Mouse (Mus musculus) lung, embryonic 15.5 days (tissue): ENCODE data around the gene Lgals1. TPM values are rescaled to one million over a fixed set of nuclear protein-coding genes. Genes with fewer than 3 reads are reported as not detected.

Experiments used
- ATAC-seq: fragments of 200-750 bp; cut with Nextera tagmentation; 2 replicates; pipeline ENCODE4 v1.8.0; 2017; ENCODE audit warnings: moderate number of reproducible peaks, borderline replicate concordance; ENCODE audit not compliant: low FRiP score, low TSS enrichment; ENCODE audit errors: extremely low read depth
- H3K27ac ChIP-seq: fragments of 300-500 bp; sonication (generic); 2 replicates; pipeline ENCODE4 v1.5.1; 2015; ENCODE audit warnings: moderate library complexity, mild to moderate bottlenecking, inconsistent platforms
- H3K27me3 ChIP-seq: fragments of 300-500 bp; sonication (generic); 2 replicates; pipeline ENCODE4 v1.6.1; 2015; ENCODE audit warnings: inconsistent platforms
- H3K36me3 ChIP-seq: fragments of 300-500 bp; sonication (generic); 2 replicates; pipeline ENCODE4 v1.6.1; 2015; ENCODE audit warnings: inconsistent platforms
- H3K4me1 ChIP-seq: fragments of 300-500 bp; sonication (generic); 2 replicates; pipeline ENCODE4 v1.6.1; 2015; ENCODE audit warnings: inconsistent platforms
- H3K4me2 ChIP-seq: fragments of 300-500 bp; sonication (generic); 2 replicates; pipeline ENCODE4 v1.6.1; 2015; ENCODE audit warnings: inconsistent platforms, mild to moderate bottlenecking, moderate library complexity
- H3K4me3 ChIP-seq: fragments of 300-500 bp; sonication (generic); 2 replicates; pipeline ENCODE4 v1.5.1; 2015; ENCODE audit warnings: mild to moderate bottlenecking, inconsistent platforms
- H3K9ac ChIP-seq: fragments of 300-500 bp; sonication (generic); 2 replicates; pipeline ENCODE4 v1.6.1; 2015; ENCODE audit warnings: inconsistent platforms
- H3K9me3 ChIP-seq: fragments of 300-500 bp; sonication (generic); 2 replicates; pipeline ENCODE4 v1.6.1; 2016; ENCODE audit warnings: inconsistent platforms
- WGBS: fragments of 180-500 bp; shearing (Covaris S2); methylation state at CpG from one replicate; pipeline ENCODE4 v1.1.7; 2015; 5-methylcytosine and 5-hydroxymethylcytosine counted together
- polyA plus RNA-seq: library from polyadenylated mRNA; unstranded; fragments of >200 nt; fragmentation: Nextera tagmentation; extraction: Ambion mirVana; gene quantifications from 2 replicates; pipeline ENCODE4 v1.2.1, GENCODE M21; 2015

The Lgals1 gene
- polyA plus RNA-seq, 1 experiment from 2014 or later: 804 TPM

GRCm38 (mm10) chr15:78914091-78914822 is 12.3 kb upstream of the Lgals1 start:
- Histone ChIP-seq H3K4me1 (peaks cover 33% of the 10 kb centered on the region), H3K9me3 (no peaks in the 10 kb centered on the region), H3K4me2 (peak overlapping the region; percentile 97), H3K27ac (peak overlapping the region; percentile 87), H3K4me3 (peak overlapping the region; percentile 65), H3K36me3 (peaks cover 28% of the 10 kb centered on the region), H3K27me3 (no peaks in the 10 kb centered on the region), H3K9ac (peak overlapping the region; percentile 64)
- under 1% methylated on average over 86 of the region's 87 CpGs for WGBS
- peak; percentile 71 for ATAC-seq

- Histone ChIP-seq H3K27me3 (no peaks in the 10 kb centered on the region), H3K4me3 (peak overlapping the region; percentile 65), H3K27ac (no peak overlapping the region; the same call in 1 of the 2 replicates), H3K36me3 (peaks cover 23% of the 10 kb centered on the region), H3K4me1 (peaks cover 33% of the 10 kb centered on the region), H3K9me3 (no peaks in the 10 kb centered on the region), H3K4me2 (peak overlapping the region; percentile 97), H3K9ac (peak overlapping the region; percentile 64)
- WGBS: 41% methylated on average over 8 of the region's 8 CpGs
- no peak for ATAC-seq
Observed at GRCm38 (mm10) chr15:78914823-78915659, 11.5 kb upstream of the Lgals1 start.

DNA sequence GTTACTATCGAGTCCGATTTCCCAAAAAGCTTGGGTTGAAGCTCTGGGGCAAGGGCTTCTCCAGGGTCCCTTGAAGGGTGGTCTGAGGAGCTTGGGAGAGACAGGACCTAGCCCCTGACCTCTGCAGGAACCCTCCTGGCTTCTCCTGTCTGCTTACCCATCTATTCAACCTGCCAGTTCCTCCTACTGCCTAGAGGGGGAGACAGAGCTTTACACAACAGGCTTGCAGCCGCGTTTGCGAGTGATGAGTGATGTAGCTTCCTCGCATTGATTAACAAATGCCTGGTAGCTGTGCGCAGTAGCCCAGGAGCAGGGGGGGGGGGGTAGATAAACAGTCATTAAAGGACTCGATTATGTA is 10.9 kb upstream of the Lgals1 start:
- no peaks in the 10 kb centered on the region for H3K9me3 ChIP-seq
- 3% methylated on average over 8 of the region's 8 CpGs for WGBS
- no peak overlapping the region for H3K27ac ChIP-seq
- ATAC-seq: peak; percentile 7; the same call in 1 of the 2 replicates
- no peaks in the 10 kb centered on the region for H3K27me3 ChIP-seq
- peaks cover 33% of the 10 kb centered on the region for H3K4me1 ChIP-seq
- H3K4me2 ChIP-seq: peak overlapping the region; percentile 97
- peaks cover 18% of the 10 kb centered on the region; the same call in 1 of the 2 replicates for H3K36me3 ChIP-seq
- H3K9ac ChIP-seq: no peak overlapping the region
- peak overlapping the region; percentile 21; the same call in 1 of the 2 replicates for H3K4me3 ChIP-seq

- ATAC-seq: no peak
- peak overlapping the region; percentile 97 for H3K4me2 ChIP-seq
- peak overlapping the region; percentile 21; the same call in 1 of the 2 replicates for H3K4me3 ChIP-seq
- no peak overlapping the region for H3K27ac ChIP-seq
- WGBS: 57% methylated on average over 12 of the region's 12 CpGs
- peaks cover 17% of the 10 kb centered on the region; the same call in 1 of the 2 replicates for H3K36me3 ChIP-seq
- no peaks in the 10 kb centered on the region for H3K27me3 ChIP-seq
- no peaks in the 10 kb centered on the region for H3K9me3 ChIP-seq
- peak overlapping the region; percentile 25 for H3K9ac ChIP-seq
- H3K4me1 ChIP-seq: peaks cover 33% of the 10 kb centered on the region
Observed at GRCm38 (mm10) chr15:78916052-78916826, 10.3 kb upstream of the Lgals1 start.

DNA sequence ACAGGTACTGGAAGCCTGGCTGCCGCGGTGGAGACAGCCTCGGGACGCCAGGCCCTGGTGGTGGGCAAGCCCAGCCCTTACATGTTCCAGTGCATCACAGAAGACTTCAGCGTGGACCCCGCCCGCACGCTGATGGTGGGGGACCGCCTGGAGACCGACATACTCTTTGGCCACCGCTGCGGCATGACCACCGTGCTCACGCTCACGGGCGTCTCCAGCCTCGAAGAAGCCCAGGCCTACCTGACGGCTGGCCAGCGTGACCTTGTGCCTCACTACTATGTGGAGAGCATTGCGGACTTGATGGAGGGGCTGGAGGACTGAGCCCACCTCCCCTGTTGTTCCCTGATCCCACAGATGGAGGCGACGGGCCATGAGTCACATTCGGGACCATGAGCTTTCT is 8.4 kb upstream of the Lgals1 start:
- Histone ChIP-seq H3K9me3 (no peaks in the 10 kb centered on the region), H3K4me3 (no peak overlapping the region), H3K36me3 (peaks cover 12% of the 10 kb centered on the region; the same call in 1 of the 2 replicates), H3K27ac (no peak overlapping the region), H3K27me3 (no peaks in the 10 kb centered on the region), H3K4me1 (peaks cover 31% of the 10 kb centered on the region), H3K4me2 (no peak overlapping the region), H3K9ac (no peak overlapping the region)
- 89% methylated on average over 23 of the region's 23 CpGs for WGBS
- ATAC-seq: no peak

DNA sequence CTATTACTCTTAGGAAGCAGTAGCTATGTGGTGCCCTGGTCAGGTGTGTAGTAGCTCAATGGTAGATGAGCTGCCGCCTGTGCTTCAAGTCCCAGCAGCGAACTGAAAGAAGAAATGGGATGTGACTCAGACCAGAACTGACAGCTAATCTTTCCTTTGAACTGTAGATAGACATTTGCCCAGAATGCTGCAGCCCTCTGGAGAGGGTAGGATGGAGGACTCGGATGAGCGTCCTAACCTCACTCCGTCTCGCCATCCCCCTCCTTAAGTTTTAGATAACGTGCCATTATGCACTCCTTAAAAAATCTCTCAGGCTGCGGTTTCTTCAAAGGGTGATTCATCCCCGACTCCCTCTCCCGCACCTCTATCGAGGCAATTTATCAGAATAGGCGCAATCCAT is 6.6 kb upstream of the Lgals1 start:
- WGBS: 57% methylated on average over 12 of the region's 12 CpGs
- H3K36me3 ChIP-seq: peaks cover 12% of the 10 kb centered on the region; the same call in 1 of the 2 replicates
- no peak overlapping the region for H3K9ac ChIP-seq
- no peak overlapping the region for H3K4me2 ChIP-seq
- H3K9me3 ChIP-seq: no peaks in the 10 kb centered on the region
- H3K4me3 ChIP-seq: no peak overlapping the region
- no peaks in the 10 kb centered on the region for H3K27me3 ChIP-seq
- peaks cover 21% of the 10 kb centered on the region for H3K4me1 ChIP-seq
- H3K27ac ChIP-seq: no peak overlapping the region
- ATAC-seq: no peak

DNA sequence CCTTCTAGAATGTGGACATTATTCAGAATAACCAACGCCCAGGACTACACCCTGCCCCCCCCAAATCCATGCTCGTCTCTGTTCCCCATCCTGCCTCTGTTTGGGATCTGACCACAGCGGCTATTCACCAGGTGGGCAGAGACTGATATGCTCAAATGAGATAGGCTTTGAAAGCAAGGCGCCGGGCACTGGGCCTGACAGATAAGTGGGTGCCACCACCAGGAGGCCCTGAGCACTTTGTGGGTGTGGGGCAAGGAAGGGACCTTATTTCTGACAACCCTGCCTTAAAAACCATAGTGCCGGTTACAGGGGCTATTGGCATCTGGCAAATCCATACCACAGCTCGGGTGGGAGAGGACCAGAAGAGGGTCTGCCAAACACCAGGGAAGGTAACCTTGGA is 3.8 kb upstream of the Lgals1 start:
- 81% methylated on average over 7 of the region's 7 CpGs for WGBS
- Histone ChIP-seq H3K4me2 (no peak overlapping the region), H3K4me1 (peaks cover 29% of the 10 kb centered on the region), H3K4me3 (no peak overlapping the region), H3K27me3 (no peaks in the 10 kb centered on the region), H3K9ac (no peak overlapping the region), H3K9me3 (no peaks in the 10 kb centered on the region), H3K36me3 (peaks cover 12% of the 10 kb centered on the region; the same call in 1 of the 2 replicates), H3K27ac (no peak overlapping the region)
- ATAC-seq: no peak

DNA sequence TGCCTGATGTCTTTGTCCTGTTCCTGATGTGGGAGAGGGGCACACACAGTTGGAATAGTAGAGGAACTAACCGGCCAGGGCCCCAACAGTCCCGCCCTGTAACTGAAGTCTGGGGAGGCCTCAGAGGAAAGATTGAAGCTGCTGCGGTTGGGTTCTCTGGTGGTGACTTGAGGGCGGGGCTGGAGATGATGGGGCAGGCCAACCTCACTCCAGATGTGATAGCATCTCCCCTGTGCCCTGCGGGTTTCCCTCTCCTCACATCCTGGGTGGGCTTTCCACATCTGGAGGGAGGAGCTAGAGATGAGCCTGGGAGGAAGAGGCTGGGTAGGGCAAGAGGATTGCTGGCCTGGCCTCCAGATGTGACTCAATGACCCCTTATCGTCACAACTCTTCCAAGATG is 2.9 kb upstream of the Lgals1 start:
- Histone ChIP-seq H3K4me2 (no peak overlapping the region), H3K36me3 (peaks cover 8% of the 10 kb centered on the region; the same call in 1 of the 2 replicates), H3K27ac (no peak overlapping the region), H3K9ac (no peak overlapping the region), H3K4me3 (no peak overlapping the region), H3K9me3 (no peaks in the 10 kb centered on the region), H3K4me1 (peaks cover 33% of the 10 kb centered on the region), H3K27me3 (no peaks in the 10 kb centered on the region)
- ATAC-seq: no peak
- 69% methylated on average over 6 of the region's 6 CpGs for WGBS

DNA sequence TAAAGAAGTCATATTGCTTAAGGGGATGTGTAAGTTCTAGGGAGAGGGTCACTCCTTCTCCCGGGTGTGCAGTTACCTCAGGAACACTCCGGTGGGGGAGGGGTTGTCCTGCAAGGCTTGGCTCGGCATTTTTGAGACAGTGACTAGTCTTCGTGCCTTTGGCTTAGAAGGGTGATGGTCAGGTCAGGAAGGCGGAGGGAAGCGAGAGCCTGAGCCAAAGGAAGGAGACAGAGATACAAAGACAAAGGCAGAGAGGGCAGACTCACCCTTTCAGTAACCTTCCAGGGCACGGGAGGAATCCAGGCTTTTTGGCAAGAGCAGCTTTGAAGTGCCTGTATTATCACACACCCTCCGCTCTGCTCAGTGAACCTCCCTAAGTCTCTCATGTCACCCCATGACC is 1.4 kb upstream of the Lgals1 start:
- H3K27ac ChIP-seq: peak overlapping the region; percentile 95
- peaks cover 34% of the 10 kb centered on the region for H3K4me1 ChIP-seq
- ATAC-seq: no peak
- no peaks in the 10 kb centered on the region; the same call in 1 of the 2 replicates for H3K36me3 ChIP-seq
- no peak overlapping the region for H3K4me3 ChIP-seq
- no peaks in the 10 kb centered on the region for H3K27me3 ChIP-seq
- no peak overlapping the region for H3K9ac ChIP-seq
- H3K4me2 ChIP-seq: no peak overlapping the region
- WGBS: 28% methylated on average over 8 of the region's 8 CpGs
- no peaks in the 10 kb centered on the region for H3K9me3 ChIP-seq

- ATAC-seq: no peak
- WGBS: 21% methylated on average over 15 of the region's 15 CpGs
- Histone ChIP-seq H3K36me3 (no peaks in the 10 kb centered on the region; the same call in 1 of the 2 replicates), H3K27ac (peak overlapping the region; percentile 95), H3K4me1 (peaks cover 34% of the 10 kb centered on the region), H3K4me3 (peak overlapping the region; percentile 49), H3K9me3 (no peaks in the 10 kb centered on the region), H3K4me2 (peak overlapping the region; percentile 64), H3K9ac (peak overlapping the region; percentile 39), H3K27me3 (no peaks in the 10 kb centered on the region)
Observed at GRCm38 (mm10) chr15:78927021-78927787, 679 bp downstream of the Lgals1 start.
